Mouse (Mus musculus) E14TG2a.4 (cell line): ENCODE data around the gene Egfr.

Source experiments
- CTCF ChIP-seq: conservative IDR thresholded peaks from 2 replicates; pipeline ENCODE4 v1.5.1; 2014; ENCODE audit warnings: low read length
- NANOG ChIP-seq: IDR thresholded peaks from 2 replicates; pipeline ENCODE4 v1.6.1; 2014; ENCODE audit warnings: borderline replicate concordance, low read length, mixed read lengths
- POU5F1 ChIP-seq: IDR thresholded peaks from 2 replicates; pipeline ENCODE4 v1.6.1; 2014; ENCODE audit warnings: low read length, borderline replicate concordance

DNA sequence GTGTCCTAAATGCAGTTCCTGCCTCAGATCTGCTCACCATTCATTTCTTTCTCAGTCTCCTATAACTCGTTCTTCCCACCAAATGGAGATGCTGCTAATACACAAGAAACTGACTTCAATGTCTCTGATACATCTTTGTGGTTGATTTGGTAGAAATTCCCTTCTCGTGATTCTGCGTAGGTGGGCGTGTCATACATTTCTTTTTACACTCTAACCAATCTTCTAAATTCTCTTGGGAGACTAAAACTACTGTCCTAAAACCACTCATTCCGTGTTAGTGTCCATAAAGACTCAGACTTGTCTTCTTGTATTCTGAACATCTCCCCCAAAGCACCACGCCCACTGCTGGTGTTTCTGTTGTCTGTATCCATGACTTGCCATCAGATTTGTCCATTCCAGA, 205.0 kb downstream of the Egfr start:
- TF ChIP-seq CTCF (no peak), POU5F1 (no peak), NANOG (no peak)
